Mouse (Mus musculus): ENCODE data around the gene Henmt1.
A peak's percentile ranks its signal among the peaks of the same experiment; 100 is the strongest.

Gene Henmt1

DNA sequence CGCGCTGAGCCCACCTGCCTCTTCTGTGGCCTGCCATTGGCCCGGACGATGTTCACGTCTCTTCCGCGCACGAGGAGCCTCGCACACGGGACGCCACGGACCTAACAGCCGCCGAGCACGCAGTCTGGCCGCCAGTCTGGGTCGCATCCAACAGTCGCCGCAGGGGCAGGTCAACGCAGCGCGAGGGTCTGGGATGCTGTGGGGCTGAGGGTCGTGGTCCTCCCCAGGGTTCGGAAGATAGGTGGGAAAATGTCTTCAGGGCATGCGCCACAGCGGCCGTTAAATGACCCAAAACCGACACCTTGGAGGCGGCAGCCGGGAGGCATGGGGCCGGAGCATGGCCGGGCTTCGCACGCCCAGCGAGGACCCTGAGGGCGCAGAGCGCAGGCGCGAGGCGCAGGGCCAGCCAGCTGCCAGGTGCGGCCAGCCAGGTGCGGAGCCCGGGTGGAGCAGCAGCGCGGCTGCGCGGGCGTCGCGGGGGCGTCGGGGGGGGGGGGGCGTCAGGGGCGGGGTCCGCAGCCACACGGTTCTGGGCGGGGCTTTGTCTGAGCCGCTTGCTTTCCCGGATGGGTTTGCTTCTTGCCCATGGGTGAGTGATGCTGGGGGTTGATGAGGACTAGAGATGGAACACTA lies 444 bp downstream of the Henmt1 start, which contains the start of gene Gm9857:
Gene Gm9857 (minus strand): TSS at position 445 of the 633 bp plus-strand sequence.
- DNase-seq (ENCODE audit: extremely low read depth, low read depth), result no peak

DNA sequence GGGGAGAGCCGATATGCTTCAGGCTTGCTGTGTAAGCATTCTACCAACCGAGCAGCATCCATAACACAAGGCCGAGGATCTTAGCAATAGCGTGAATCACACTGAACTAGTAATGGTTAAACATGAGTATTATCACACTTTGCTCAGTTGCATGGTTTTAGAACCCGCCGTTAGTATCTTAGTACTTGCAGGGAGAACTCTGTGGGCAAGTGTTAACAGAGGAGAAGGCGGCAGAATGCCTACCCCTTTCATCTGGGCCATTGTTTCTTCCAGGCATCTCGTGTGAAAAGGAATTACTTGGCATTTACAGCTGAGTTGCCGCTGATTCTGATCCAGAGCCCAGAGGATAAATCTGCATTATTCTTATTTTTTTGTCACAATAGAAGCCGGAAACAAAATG lies 1.3 kb downstream of the Henmt1 start:
- no peak for DNase-seq (ENCODE audit: extremely low read depth, low read depth)

DNA sequence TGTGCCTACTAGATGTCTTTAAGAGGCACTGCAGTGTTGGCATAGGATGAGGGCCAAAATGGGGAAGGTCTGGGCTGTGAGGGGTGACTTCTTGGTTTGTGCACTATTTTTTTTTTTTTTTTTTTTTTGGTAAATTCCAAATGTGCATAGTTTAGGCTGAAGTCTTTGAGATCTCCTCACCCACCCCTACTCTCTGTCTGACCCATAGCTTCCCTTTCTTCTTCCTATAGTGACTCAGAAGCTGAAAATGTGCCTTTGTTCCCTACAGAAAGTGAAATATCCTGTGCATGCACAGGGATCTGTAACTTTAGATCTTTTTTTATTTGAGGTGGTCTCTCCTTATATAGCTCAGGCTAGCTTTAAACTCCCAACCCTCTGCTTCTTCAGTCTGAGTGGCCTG lies 18.3 kb downstream of the Henmt1 start:
- no peak for DNase-seq (ENCODE audit: extremely low read depth, low read depth)

DNA sequence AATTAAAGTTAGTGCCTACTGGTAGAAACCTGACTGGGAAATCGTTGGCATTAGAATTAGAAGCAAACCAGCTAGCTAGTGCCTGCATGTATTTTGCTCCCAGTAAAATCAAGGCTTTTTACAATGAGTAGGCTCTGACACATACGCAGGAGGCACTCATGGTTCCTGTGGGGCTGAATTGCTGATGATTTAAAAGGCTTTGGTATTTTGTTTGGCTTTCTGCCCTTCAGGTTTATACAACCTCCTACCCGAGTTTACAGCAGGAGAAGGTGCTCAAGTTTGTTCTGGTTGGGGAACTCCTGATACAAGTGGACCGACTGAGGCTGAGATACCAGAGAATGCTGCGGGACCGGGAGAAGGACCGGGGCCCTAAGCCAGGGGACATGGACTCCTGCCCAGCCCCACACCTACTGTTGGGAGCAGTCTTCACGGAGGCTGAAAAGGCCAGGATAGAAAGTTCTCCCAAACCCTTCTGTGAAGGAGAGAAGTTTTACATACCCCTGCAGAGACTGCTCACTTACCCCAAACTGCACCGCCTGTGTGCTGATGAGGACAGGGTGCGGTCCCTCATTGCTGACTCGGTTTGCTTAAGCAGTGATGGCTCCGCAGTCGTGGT lies 20.1 kb downstream of the Henmt1 start:
- DNase-seq (ENCODE audit: extremely low read depth, low read depth), result no peak

DNA sequence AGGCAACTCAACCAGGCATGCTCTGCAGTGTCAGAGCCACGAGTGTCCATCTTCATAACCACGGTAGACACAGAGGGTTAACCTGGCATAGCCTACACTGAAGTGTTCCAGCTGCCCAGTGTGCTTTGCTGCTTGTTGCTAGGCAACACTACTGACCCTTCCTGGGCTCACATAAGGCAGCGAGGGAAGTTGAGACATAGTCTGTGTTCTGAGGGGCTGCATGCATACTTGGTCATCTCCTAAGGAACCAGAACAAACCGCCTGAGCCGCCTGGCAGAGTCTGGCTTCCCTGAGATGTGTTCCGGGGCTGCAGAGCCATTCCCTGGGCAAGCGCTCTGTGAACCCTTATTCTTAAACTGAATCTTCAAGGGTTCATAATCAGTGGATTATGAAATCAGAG lies 21.6 kb downstream of the Henmt1 start:
- no peak for DNase-seq (ENCODE audit: extremely low read depth, low read depth)

DNA sequence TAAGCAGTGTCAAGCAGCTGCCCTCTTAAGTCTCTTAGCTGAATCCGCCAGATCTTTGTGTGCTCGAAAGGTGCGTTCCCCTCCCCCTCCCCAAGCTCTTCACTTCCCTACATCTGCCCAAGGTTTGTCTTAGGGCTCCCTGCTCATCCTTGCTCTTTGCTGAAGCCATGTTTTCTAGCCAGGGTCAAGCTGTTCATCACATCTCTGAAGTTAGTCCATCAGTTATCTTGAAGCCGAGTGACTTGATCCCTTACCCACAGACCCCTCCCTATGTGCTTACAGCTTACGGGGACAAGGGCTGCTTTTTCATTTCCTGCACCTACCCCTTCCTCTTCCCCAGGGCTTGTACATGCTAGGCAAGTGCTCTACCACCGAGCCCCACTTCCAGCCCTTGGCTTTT lies 22.0 kb downstream of the Henmt1 start:
- no peak for DNase-seq (ENCODE audit: extremely low read depth, low read depth)

DNA sequence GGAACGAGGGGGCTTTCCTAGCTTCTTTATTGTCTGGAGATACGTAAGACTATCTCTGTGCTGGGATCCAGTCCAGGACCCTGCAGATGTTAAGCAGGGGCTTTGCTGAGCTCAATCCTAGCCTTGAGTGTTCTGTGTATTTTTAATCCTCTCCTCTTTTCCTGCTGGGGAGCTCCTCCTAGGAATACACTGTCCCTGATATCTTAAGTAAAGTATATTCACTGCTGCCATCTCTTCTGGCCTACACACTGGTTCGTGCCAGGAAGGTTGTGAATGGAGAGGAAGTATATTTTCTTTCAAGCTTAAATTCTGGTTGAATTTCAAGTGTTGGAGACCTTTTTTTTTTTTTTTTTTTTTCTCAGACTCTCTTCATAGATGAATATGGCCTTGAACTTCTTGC lies 23.6 kb downstream of the Henmt1 start:
- DNase-seq (ENCODE audit: extremely low read depth, low read depth), result no peak

DNA sequence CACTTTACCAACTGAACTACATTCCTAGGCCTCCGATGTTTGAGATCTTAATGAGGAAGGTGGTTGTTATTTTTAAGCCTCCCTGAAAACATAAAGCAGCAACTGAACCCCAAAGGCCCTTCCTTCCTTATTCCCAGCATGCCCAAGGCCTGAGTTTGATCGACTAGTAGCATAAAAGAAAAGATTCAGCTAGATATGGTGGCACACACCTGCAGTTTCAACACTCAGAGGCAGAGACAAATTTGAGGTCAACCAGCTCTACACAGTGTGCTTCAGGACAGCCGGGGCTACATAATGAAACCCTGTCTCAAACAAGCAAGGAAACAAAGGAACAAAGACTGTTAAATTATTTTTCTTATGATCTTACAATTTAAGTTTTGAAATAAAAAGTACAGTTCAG lies 24.1 kb downstream of the Henmt1 start:
- DNase-seq (ENCODE audit: extremely low read depth, low read depth), result no peak

DNA sequence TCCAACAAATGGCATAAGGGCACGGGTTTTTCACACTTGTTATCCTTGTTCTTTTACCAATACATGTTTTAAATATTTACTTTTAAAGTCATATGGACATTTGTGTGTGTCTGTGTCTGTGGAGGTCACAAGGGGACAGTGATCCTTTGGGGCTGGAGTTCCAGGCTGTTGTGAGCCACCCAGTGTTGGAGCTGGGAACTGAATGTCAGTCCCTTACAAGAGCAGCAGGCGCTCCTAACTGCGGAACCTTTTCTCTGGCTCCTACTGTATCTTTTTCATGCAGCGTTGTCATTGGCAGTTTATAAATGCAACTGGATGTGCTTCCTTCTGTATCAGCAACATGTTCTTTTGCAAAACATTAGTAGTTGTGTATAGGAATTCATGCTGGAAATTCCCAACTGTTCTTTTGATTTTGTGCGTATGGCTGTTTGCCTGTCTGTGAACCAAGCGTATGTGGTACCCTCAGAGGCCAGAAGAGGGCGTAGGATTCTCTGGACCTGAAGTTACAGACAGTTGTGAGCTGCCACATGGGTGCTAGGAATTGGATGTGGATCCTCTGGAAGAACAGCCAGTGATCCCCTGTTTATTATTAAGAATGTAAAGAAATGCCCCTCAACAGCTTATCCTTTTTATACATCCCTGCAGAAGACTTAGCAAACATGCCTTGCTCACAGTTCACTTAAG lies 24.8 kb downstream of the Henmt1 start:
- DNase-seq (ENCODE audit: extremely low read depth, low read depth), result no peak

DNA sequence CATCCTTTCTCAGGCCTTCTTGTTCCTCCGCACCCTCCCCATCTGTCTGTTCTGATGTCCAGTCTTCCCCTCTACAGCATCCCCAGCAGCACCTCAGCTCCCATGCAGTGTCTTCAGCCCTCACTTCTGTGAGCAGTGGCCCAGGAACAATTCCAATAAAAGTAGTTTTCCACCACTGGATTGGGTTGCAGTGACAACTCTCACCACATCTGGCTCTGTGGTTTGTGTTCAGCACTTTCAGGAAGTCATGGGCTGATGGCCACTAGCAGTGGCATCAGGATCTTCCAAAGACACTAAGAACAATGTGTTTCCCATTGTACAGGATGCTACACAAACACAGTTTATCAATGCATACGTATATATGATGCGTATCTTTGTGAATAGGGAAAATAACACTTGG lies 26.4 kb downstream of the Henmt1 start:
- DNase-seq (ENCODE audit: extremely low read depth, low read depth), result no peak

DNA sequence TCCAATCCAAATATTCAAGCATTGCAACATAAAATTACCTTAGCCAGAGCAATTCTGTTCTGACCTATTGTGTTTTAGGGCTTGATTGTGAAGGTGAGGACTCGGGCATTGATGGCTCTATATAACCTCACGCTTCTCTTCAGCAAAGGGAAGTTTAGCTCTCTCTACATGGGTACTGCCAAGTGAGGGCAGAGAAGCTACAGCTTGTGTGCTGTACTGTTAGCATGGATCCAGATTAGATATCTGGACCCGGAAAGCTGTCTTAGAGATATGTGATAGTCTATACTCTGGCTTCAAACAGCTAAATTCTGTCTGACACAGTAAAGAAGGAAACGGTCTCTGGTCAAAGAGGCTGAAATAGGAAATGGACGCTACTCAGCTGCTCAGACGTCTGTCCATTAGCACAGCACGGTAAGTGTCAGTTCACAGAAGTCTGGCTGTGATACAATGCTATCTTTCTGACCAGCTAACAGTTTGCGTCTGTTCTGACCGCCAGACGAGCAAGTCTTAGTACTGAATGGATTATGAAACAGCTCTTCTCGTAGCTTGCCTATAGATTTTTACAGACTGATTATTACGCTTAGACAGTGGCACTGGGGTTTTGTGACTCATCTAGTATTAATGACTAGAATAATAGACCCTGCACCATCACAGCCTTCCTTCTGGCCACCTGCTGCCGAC lies 34.4 kb downstream of the Henmt1 start:
- DNase-seq (ENCODE audit: extremely low read depth, low read depth), result no peak

DNA sequence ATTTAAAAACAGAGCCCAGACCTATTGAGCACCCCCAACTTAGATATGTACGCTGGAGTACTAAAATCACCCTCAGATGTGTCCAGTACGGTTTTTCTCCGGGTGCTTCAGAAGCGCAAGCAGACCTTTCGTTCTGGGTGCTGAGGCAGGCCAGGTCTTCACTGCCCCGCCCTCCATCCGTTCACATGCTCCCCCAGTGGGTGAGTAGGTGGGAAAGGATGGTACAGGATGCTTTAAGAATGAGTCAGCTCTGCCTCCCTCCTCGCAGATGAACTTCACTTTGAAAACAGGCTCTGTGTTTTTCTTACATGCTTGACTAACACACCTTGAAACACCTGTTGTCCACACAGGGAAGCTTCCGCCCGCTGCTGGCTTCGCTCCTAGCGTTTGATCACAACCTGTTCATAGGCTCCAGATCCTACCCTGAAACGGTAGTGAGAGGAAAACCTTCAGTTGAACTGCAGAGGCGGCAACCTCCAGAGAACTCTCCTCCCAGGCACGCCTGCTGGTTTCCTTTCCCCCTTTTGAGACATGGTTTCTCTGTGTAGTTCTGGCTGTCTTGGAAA lies 35.3 kb downstream of the Henmt1 start:
- no peak for DNase-seq (ENCODE audit: extremely low read depth, low read depth)

DNA sequence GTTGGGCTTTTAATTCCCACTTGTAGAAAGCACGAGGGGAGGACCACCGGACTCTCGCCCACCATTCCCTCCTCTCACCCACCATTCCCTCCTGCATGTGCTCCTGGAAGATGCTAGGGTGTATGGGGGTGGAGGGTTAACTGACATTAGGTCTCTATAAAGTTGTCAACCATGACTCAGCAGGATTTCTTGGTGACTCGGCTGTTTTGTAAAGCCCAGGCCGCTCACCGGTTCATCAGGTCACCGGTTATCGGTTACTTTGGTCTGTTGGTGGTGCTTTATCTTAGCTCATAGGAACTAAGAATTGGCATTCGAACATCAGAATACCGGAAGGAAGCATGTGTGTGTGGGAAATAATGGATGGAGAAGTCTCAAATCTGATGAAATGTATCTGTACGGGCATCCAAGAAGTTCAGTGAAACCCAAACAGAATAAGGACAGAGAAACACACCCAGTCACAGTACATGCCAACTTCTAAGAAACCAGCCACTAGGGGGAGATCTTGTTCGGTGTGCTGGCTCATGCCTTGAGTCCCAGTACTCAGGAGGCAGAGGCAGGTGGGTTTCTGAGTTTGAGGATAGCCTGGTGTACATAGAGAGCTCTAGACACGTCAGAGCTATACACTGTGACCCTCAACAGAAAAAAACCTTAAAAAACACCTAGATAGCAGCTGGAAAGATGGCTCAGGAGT lies 37.8 kb downstream of the Henmt1 start:
- no peak for DNase-seq (ENCODE audit: extremely low read depth, low read depth)

DNA sequence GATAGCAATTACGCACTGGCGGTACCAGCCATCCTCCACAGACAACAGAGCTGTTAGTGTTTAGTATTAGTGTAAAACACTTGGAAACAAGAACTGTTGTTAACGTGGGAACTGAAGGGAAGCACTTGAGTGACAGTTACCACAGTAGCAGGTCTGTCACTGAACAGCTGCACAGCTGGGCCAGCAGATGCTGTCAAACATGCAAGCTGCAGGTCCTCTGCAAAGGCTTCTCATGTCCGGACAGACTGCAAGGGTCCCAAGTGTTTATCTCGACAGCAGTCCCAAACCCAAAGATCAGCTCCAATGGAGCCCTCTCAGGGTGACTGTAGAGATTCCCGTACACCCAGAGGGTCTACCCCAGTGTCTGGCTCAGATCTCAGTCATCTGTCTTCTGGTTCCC lies 42.3 kb downstream of the Henmt1 start:
- DNase-seq (ENCODE audit: extremely low read depth, low read depth), result no peak

DNA sequence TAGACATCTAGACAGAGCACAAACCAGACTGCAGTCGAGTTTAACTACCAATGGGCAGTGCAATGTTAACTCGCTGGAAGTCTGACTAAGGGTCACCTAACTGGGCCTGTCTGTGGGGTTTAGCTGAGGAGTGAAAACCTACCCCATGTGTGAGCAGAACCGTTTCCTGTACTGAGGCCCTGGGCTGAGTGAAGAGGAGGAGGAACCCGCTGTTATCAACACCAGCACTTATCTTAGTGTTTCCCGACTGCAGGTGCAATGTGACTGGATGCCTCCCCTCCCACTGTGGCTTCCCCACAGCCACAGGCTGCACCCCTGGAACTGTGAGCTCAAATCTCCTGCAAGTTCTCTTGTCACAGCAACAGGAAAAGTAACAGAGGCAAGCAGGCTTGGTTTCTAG lies 44.3 kb downstream of the Henmt1 start:
- peak; percentile 59 for DNase-seq (ENCODE audit: extremely low read depth, low read depth)

DNA sequence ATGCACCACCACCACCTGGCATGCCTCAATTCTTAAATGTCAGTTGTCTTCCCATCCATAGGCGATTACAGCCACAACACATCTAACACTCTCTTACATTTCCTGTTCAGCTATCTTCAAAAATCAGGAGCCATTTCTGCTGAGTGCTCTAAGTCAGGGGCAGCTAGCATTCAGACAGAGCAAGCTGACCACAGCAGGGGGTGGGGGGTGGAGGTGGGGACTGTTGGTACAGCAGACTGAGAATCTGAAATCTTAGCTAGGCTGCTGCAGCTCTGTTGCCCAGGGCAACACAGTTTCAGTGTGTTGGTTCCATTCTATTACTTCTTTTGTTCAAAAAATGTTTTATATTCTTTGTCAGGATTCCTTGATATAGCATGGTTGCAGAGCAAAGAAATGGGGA lies 46.9 kb downstream of the Henmt1 start:
- DNase-seq (ENCODE audit: extremely low read depth, low read depth), result no peak

DNA sequence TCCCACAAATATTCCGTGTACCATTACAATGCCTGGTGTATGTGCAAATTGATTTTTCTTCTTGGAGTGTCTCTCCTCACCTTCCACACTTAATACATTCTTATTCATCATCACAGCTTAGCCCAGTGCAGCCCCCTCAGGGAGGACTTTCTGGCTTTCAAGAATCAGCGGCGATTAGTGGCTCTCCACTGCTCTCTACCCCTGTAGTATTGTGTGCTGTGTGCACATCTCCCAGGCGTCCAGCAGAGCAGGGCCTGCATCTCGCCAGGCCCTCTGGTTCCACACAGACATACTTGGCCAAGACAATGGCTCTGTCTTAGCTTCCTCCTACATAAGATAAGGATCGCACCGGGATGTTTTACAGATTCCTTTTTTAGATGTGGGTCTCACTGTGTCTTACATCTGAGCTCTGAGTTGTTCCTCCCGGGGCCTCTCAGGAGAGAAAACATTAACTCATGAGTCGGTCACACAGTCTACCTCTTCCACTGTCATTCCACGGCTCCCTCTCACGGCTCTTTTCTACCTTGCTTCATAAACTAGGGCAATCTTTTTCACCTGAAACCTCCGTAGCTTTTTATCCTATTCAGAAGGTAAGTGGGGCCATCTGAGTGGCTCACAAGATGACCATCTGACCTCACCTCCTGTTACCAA lies 47.5 kb downstream of the Henmt1 start:
- DNase-seq (ENCODE audit: extremely low read depth, low read depth), result no peak

DNA sequence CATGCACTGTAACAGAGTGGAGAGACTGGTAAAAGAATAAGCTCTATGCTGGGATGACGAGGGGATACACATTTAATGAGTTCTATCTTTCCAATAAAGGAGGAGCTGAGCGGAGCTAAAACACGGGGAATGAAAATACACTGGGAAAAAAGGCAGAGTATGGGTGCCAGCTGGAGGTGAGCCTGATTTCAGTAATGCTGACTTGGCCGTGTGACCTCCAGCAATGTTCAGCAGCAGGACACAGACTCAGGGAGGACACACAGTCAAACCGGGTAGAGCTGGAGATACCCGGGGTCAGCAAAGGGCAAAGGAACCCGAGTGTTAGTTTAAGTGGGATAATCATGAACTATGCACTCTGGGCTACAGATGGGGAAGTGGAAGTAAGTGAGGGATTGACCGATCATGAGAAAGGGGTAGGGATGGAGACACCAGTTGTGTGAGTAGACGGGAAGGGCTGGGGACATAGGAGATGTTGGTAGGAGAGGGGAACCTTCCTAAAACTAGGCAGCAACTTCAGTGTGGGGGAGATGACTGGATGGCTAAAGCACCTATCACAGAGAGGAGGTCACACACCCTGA lies 50.4 kb downstream of the Henmt1 start:
- no peak for DNase-seq (ENCODE audit: extremely low read depth, low read depth)

DNA sequence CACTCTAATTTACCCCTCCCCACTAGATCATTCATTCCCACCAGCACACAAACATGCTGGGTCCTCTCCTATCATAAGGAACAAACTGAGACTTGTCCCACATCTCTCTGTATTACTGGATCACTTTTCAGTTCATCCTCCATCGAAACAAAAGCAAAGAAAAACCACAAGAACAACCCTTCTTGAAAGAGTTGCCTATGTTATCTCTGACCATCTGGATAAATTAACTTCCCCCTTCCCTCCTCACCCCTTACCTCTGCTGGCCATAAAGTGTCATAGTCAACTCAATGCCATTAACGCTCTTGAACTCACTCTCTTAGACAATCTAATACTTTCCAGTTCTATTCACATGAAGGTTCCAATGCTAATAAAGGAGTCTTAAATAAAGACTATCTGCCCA lies 54.8 kb downstream of the Henmt1 start:
- DNase-seq (ENCODE audit: extremely low read depth, low read depth), result peak; percentile 74

DNA sequence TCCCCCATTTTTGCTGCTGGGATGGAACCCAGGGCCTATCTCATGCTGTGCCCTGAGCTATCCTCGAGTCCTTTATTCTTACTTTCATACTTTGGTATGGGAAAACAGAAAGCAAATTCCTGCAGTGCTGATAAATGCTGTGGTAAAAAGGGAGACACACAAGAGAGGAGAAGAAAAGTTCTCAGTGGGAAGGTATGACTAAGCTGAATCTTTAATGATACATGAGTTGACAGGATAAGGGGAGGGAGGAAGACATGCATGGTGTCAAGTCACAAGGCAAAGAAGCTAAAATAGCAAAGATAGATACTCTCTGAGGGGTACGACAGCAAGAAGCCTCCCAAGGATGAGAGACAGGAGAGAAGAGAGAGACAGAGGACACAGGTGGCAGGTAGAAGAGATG lies 55.7 kb downstream of the Henmt1 start:
- DNase-seq (ENCODE audit: extremely low read depth, low read depth), result peak; percentile 63

DNA sequence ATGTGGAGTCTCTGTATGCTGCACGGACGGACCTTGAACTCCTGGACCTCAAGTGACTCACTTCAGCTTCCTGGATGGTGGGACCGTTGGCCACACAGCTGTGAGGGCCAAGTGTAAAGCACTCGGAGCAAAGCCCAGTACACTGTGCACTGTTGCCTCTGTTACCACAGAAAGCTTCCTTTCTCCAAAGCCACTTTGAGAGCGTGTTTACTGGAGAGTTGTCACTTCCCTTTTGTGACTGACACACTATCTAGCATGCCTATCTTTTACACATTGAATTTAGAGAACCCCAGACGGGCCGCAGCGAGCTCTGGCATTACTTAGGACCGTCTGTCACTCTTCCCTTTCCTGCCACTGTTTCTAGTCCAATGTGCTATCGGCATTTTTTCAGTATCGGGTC lies 57.6 kb downstream of the Henmt1 start:
- peak; percentile 93 for DNase-seq (ENCODE audit: extremely low read depth, low read depth)
